Mouse (Mus musculus) spleen, adult 2 months (tissue): ENCODE results near the gene Cnksr3.

Experiments used
- CTCF ChIP-seq: fragments of 200-500 bp; IDR thresholded peaks from 2 replicates; pipeline ENCODE4 v1.5.1; 2011; ENCODE audit warnings: mild to moderate bottlenecking, inconsistent platforms; ENCODE audit not compliant: insufficient read depth, insufficient read length, insufficient replicate concordance; ENCODE audit errors: extremely low read depth
- POLR2A ChIP-seq: fragments of 200-500 bp; IDR thresholded peaks from 2 replicates; pipeline ENCODE4 v1.6.1; 2011; ENCODE audit warnings: low read depth, low read length, inconsistent platforms

DNA sequence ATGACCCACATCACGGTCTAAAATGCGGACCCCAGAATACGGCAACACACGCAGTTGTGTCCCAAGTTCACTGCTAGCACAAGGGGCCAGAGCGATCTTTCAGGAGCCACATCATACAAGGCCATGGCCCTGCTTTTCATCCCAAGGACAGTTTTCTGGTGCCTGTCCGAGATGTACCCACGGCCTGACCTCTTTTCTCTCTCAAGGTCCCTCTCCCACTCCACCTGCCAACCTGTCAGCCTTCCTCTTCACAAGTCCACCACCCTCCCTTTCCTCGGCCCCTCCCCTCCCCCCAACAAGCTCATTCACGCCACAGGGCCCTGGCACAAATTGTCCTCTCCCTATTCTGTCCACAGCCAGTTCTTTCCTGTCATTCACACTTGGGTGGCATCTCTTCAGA is 9.5 kb downstream of the Cnksr3 start:
- TF ChIP-seq POLR2A (no peak), CTCF (no peak)
